Mouse (Mus musculus) C2C12 (cell line): ENCODE data around the gene Ankdd1b.

Experiments
- CEBPB ChIP-seq: IDR thresholded peaks from one replicate; pipeline ENCODE4 v1.6.1; 2011; ENCODE audit warnings: low read depth, mild to moderate bottlenecking, control low read depth, moderate library complexity
- CTCF ChIP-seq: IDR thresholded peaks from one replicate; pipeline ENCODE4 v1.5.1; 2011; ENCODE audit not compliant: control insufficient read depth, insufficient read depth, insufficient read length
- FOSL1 ChIP-seq: IDR thresholded peaks from one replicate; pipeline ENCODE4 v1.8.0; 2011; ENCODE audit warnings: mild to moderate bottlenecking, low read length; ENCODE audit not compliant: poor library complexity, insufficient read depth, severe bottlenecking
- MAX ChIP-seq: IDR thresholded peaks from one replicate; pipeline ENCODE4 v1.6.1; 2011; ENCODE audit warnings: mild to moderate bottlenecking, control low read depth
- MYOD1 ChIP-seq: IDR thresholded peaks from one replicate; pipeline ENCODE4 v1.6.1; 2011; ENCODE audit warnings: low read depth; ENCODE audit not compliant: control insufficient read depth, insufficient read length
- MYOG ChIP-seq: IDR thresholded peaks from one replicate; pipeline ENCODE4 v1.6.1; 2011; ENCODE audit not compliant: control insufficient read depth, insufficient read length; ENCODE audit errors: extremely low read depth
- USF1 ChIP-seq: IDR thresholded peaks from one replicate; pipeline ENCODE4 v1.6.1; 2011; ENCODE audit warnings: low read depth, mild to moderate bottlenecking, control low read depth, moderate library complexity

GRCm38 (mm10) chr13:96433648-96434190 is 37.3 kb downstream of the Ankdd1b start:
- TF ChIP-seq CEBPB, result no peak
- no peak for TF ChIP-seq CTCF
- TF ChIP-seq USF1, result no peak
- TF ChIP-seq MYOG, result no peak
- TF ChIP-seq MYOD1, result no peak
- TF ChIP-seq MAX, result no peak
- TF ChIP-seq FOSL1, result no peak
